Mouse (Mus musculus) testis, adult 2 months (tissue): ENCODE data around the gene Fbxo6. TPM values are rescaled to one million over a fixed set of nuclear protein-coding genes. Genes with fewer than 3 reads are reported as not detected.

Experiments used
- H3K27ac ChIP-seq: fragments of 200-500 bp; 2 replicates; pipeline ENCODE4 v1.5.1; 2012; ENCODE audit warnings: low read depth, low read length; ENCODE audit not compliant: control insufficient read depth, insufficient read depth
- H3K27me3 ChIP-seq: fragments of 200-500 bp; 2 replicates; pipeline ENCODE4 v1.6.1; 2012; ENCODE audit warnings: mild to moderate bottlenecking, low read length, moderate library complexity; ENCODE audit not compliant: control insufficient read depth, insufficient read depth
- H3K36me3 ChIP-seq: fragments of 200-500 bp; 2 replicates; pipeline ENCODE4 v1.6.1; 2012; ENCODE audit warnings: mild to moderate bottlenecking, low read length; ENCODE audit not compliant: control insufficient read depth, insufficient read depth
- H3K4me1 ChIP-seq: fragments of 200-500 bp; 2 replicates; pipeline ENCODE4 v1.6.1; 2012; ENCODE audit warnings: low read length; ENCODE audit not compliant: control insufficient read depth, insufficient read depth
- H3K4me3 ChIP-seq: fragments of 200-500 bp; 2 replicates; pipeline ENCODE4 v1.5.1; 2012; ENCODE audit warnings: low read depth, mild to moderate bottlenecking, low read length, moderate library complexity, mixed read lengths; ENCODE audit not compliant: control insufficient read depth
- CTCF ChIP-seq: fragments of 200-500 bp; IDR thresholded peaks from 2 replicates; pipeline ENCODE4 v1.5.1; 2012; ENCODE audit warnings: low read depth, mild to moderate bottlenecking, inconsistent platforms, low read length, moderate library complexity; ENCODE audit not compliant: control insufficient read depth, insufficient read depth, insufficient replicate concordance
- POLR2A ChIP-seq: fragments of 200-500 bp; IDR thresholded peaks from 2 replicates; pipeline ENCODE4 v1.6.1; 2012; ENCODE audit warnings: low read depth, mild to moderate bottlenecking, inconsistent platforms, low read length, moderate library complexity; ENCODE audit not compliant: control insufficient read depth
- polyA plus RNA-seq: library from polyadenylated mRNA; depleted of rRNA; stranded (reverse); fragments of >200 nt; gene quantifications from 2 replicates; pipeline ENCODE4 v1.2.3, GENCODE M21; 2012; rRNA removed

Fbxo6 gene
- polyA plus RNA-seq, 1 experiment = 41.9 TPM

- H3K27ac ChIP-seq = no peak overlapping the region
- H3K27me3 ChIP-seq = no peaks in the 10 kb centered on the region
- H3K4me1 ChIP-seq = peaks cover 4% of the 10 kb centered on the region
- no peaks in the 10 kb centered on the region for H3K36me3 ChIP-seq
- TF ChIP-seq POLR2A (no peak), CTCF (no peak)
- no peak overlapping the region for H3K4me3 ChIP-seq
These were observed 53.3 kb downstream of the Fbxo6 start for GRCm38 (mm10) chr4:148098666-148099065.

GRCm38 (mm10) chr4:148097936-148098335, 54.0 kb downstream of the Fbxo6 start:
- Histone ChIP-seq H3K27ac (no peak overlapping the region), H3K36me3 (no peaks in the 10 kb centered on the region), H3K27me3 (no peaks in the 10 kb centered on the region), H3K4me1 (peaks cover 4% of the 10 kb centered on the region), H3K4me3 (no peak overlapping the region)
- TF ChIP-seq CTCF (no peak), POLR2A (no peak)

Other genes starting within 250 kb of the Fbxo6 start
- 142 and 153 TPM in 2 replicates for gene Mfn2, start 247.4 kb downstream of the Fbxo6 start, polyA plus RNA-seq
- 7.2 and 8.8 TPM in 2 replicates for gene Plod1, start 215.4 kb downstream of the Fbxo6 start, polyA plus RNA-seq
- gene 2510039O18Rik, start 211.2 kb downstream of the Fbxo6 start, polyA plus RNA-seq = 35.5 and 38.1 TPM in 2 replicates
- not detected in 2 replicates for gene Nppb, start 166.4 kb downstream of the Fbxo6 start, polyA plus RNA-seq
- gene Nppa, start 151.4 kb downstream of the Fbxo6 start, polyA plus RNA-seq = not detected in 2 replicates
- 9.8 and 12.7 TPM in 2 replicates for gene Clcn6, start 113.3 kb downstream of the Fbxo6 start, polyA plus RNA-seq
- 31.8 and 34.7 TPM in 2 replicates for gene Mthfr, start 113.1 kb downstream of the Fbxo6 start, polyA plus RNA-seq
- gene Agtrap, start 64.1 kb downstream of the Fbxo6 start, polyA plus RNA-seq = 45.2 and 45.4 TPM in 2 replicates
- 332 and 347 TPM in 2 replicates for gene Mad2l2, start 21.8 kb downstream of the Fbxo6 start, polyA plus RNA-seq
- gene Draxin, start 21.4 kb downstream of the Fbxo6 start, polyA plus RNA-seq = 0.24 and 0.32 TPM in 2 replicates
- gene Fbxo44, start 8.3 kb upstream of the Fbxo6 start, polyA plus RNA-seq = 191 and 200 TPM in 2 replicates
- gene Fbxo2, start 8.5 kb upstream of the Fbxo6 start, polyA plus RNA-seq = 41.2 and 42.8 TPM in 2 replicates
- gene Disp3, start 135.8 kb upstream of the Fbxo6 start, polyA plus RNA-seq = 0.63 and 2.5 TPM in 2 replicates